Comparison of ENCODE assay signal across 10 mouse cellular contexts in the genomic region with DNA sequence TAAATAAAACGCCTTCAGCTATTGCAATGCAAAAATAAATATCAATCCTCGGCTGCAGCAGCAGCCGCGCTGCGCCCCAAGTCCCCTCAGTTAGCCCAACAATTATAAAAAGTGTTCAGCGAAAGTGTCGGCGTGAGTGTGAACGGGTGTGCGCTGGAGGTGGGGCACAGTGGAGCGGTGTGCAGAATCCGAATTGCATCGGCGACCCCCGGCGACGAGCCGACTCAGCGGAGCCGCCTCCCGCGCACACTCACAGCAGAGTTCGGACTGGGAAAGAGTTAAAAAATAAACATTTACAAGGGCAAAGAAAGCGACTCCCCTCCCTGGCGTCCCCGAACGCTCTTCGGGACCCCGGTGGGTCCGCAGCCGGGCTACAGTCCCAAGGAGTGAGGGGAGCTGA. TPM values are rescaled to one million over a fixed set of nuclear protein-coding genes. Genes with fewer than 3 reads are reported as not detected.
DNase-seq lines count a peak whose midpoint lies in the region; ATAC-seq lines count a peak whose summit lies in the region.
"Had no signal": no experiment of that assay in that cellular context is flagged by ENCODE, and none has a peak within 500 bp of the region (broad histone marks: within the 10 kb centered on the region; RNA-seq: fewer than 3 reads in every experiment).

No protein-coding gene starts in this region.

- intact Hi-C loops in left cerebral cortex, postnatal 36 days (cut with DNase I) = loop anchor here (2.0 to 5.0 kb wide), 2 partner anchors 47 to 84 kb away; no protein-coding TSS in a partner anchor
- intact Hi-C loops in left cerebral cortex, postnatal 14 days (cut with DNase I) = loop anchor here (1.0 to 5.0 kb wide), 3 partner anchors 28 to 84 kb away; no protein-coding TSS in a partner anchor

- peak overlapping the region; percentile 65 for H3K4me3 ChIP-seq in kidney, embryonic 16.5 days (ENCODE audit: low read length)
- peak overlapping the region; percentile 68 for H3K4me3 ChIP-seq in embryonic facial prominence, embryonic 10.5 days
- peak overlapping the region; percentile 68 for H3K4me3 ChIP-seq in hindbrain, embryonic 12.5 days
- peak overlapping the region; percentile 70 for H3K4me3 ChIP-seq in midbrain, embryonic 13.5 days (replicated peaks)

- WGBS in kidney, embryonic 16.5 days = under 1% methylated on average over 31 of the region's 31 CpGs
- WGBS in embryonic facial prominence, embryonic 10.5 days = under 1% methylated on average over 31 of the region's 31 CpGs
- WGBS in hindbrain, embryonic 12.5 days = under 1% methylated on average over 31 of the region's 31 CpGs
- under 1% methylated on average over 31 of the region's 31 CpGs for WGBS in midbrain, embryonic 13.5 days

- peak overlapping the region; percentile 84 for H3K4me2 ChIP-seq in kidney, embryonic 16.5 days (replicated peaks; ENCODE audit: low read depth, low read length)
- H3K4me2 ChIP-seq in hindbrain, embryonic 12.5 days (replicated peaks) = peak overlapping the region; percentile 99
- peak overlapping the region; percentile 97 for H3K4me2 ChIP-seq in midbrain, embryonic 13.5 days (replicated peaks)

- peak overlapping the region; percentile 72 for H3K9ac ChIP-seq in kidney, embryonic 16.5 days (replicated peaks; ENCODE audit: low read length)
- H3K9ac ChIP-seq in hindbrain, embryonic 12.5 days = peak overlapping the region; percentile 77
- peak overlapping the region; percentile 82 for H3K9ac ChIP-seq in midbrain, embryonic 13.5 days (replicated peaks)

- H3K36me3 ChIP-seq in kidney, embryonic 16.5 days (ENCODE audit: insufficient read depth, low read length) = no peaks in the 10 kb centered on the region
- H3K36me3 ChIP-seq in embryonic facial prominence, embryonic 10.5 days (replicated peaks) = no peaks in the 10 kb centered on the region
- H3K36me3 ChIP-seq in hindbrain, embryonic 12.5 days = no peaks in the 10 kb centered on the region
- H3K36me3 ChIP-seq in midbrain, embryonic 13.5 days = no peaks in the 10 kb centered on the region

- peaks cover 41% of the 10 kb centered on the region for H3K27me3 ChIP-seq in kidney, embryonic 16.5 days (ENCODE audit: insufficient read depth, low read length)
- peaks cover 90% of the 10 kb centered on the region for H3K27me3 ChIP-seq in embryonic facial prominence, embryonic 10.5 days (replicated peaks; ENCODE audit: low read depth, poor library complexity, severe bottlenecking)
- peaks cover 60% of the 10 kb centered on the region for H3K27me3 ChIP-seq in hindbrain, embryonic 12.5 days
- H3K27me3 ChIP-seq in midbrain, embryonic 13.5 days = peaks cover 57% of the 10 kb centered on the region

- peak overlapping the region; percentile 9; the same call in 1 of the 2 replicates for H3K27ac ChIP-seq in kidney, embryonic 16.5 days (ENCODE audit: low read length)
- H3K27ac ChIP-seq in embryonic facial prominence, embryonic 10.5 days (replicated peaks) = peak overlapping the region; percentile 73
- H3K27ac ChIP-seq in hindbrain, embryonic 12.5 days = 0 out of 2 replicates have a peak overlapping the region, but pooled peaks have one; percentile 66
- peak overlapping the region; percentile 56 for H3K27ac ChIP-seq in midbrain, embryonic 13.5 days

- H3K4me1 ChIP-seq in kidney, embryonic 16.5 days (ENCODE audit: insufficient read depth, low read length) = peaks cover 20% of the 10 kb centered on the region
- H3K4me1 ChIP-seq in embryonic facial prominence, embryonic 10.5 days = peaks cover 31% of the 10 kb centered on the region
- H3K4me1 ChIP-seq in hindbrain, embryonic 12.5 days = peaks cover 22% of the 10 kb centered on the region
- peaks cover 37% of the 10 kb centered on the region for H3K4me1 ChIP-seq in midbrain, embryonic 13.5 days (replicated peaks)

- ATAC-seq in kidney, embryonic 16.5 days (ENCODE audit: low FRiP score, low TSS enrichment) = peak; percentile 13; the same call in 1 of the 2 replicates
- 0 out of 2 replicates have a peak, but pooled peaks have one; percentile 17 for ATAC-seq in hindbrain, embryonic 12.5 days (ENCODE audit: low FRiP score)
- ATAC-seq in midbrain, embryonic 13.5 days = no peak
- no peak for ATAC-seq in granulocyte monocyte progenitor cell, adult 5-6 weeks (replicated peaks; ENCODE audit: poor library complexity, severe bottlenecking)

- DNase-seq in kidney, adult 8-10 months = no peak
- DNase-seq in embryonic facial prominence, embryonic 10.5 days (ENCODE audit: low spot score) = no peak
- DNase-seq in left cerebral cortex, postnatal 36 days (ENCODE audit: low spot score in 2 of 2) = no peak
- DNase-seq in left cerebral cortex, postnatal 14 days (ENCODE audit: low spot score in 2 of 2) = no peak

- H3K9me3 ChIP-seq in kidney, embryonic 16.5 days (ENCODE audit: low read length) = no peaks in the 10 kb centered on the region
- no peaks in the 10 kb centered on the region for H3K9me3 ChIP-seq in embryonic facial prominence, embryonic 10.5 days
- H3K9me3 ChIP-seq in hindbrain, embryonic 12.5 days (replicated peaks) = no peaks in the 10 kb centered on the region
- H3K9me3 ChIP-seq in midbrain, embryonic 13.5 days = no peaks in the 10 kb centered on the region

RNA-seq across cellular contexts. Expression of a gene that starts 1.1 kb away (rescaled TPM):
- 9.5 and 10.0 TPM in 2 replicates for polyA plus RNA-seq in kidney, embryonic 16.5 days (2015; fragmentation: Nextera tagmentation; extraction: Ambion mirVana)
- 1.9 and 2.4 TPM in 2 replicates for polyA plus RNA-seq in embryonic facial prominence, embryonic 10.5 days (2016; fragmentation: Nextera tagmentation; extraction: Ambion mirVana)
- polyA plus RNA-seq in hindbrain, embryonic 12.5 days (2016; fragmentation: Nextera tagmentation; extraction: Ambion mirVana) = 7.0 and 7.9 TPM in 2 replicates
- polyA plus RNA-seq in midbrain, embryonic 13.5 days (2015; fragmentation: Nextera tagmentation; extraction: Ambion mirVana) = 3.0 and 5.0 TPM in 2 replicates
- total RNA-seq in granulocyte monocyte progenitor cell, adult 5-6 weeks (2014; fragmentation: Nextera tagmentation) = not detected in 2 replicates
- total RNA-seq in granulocyte monocyte progenitor cell, adult 5-6 weeks (2017) = not detected in 2 replicates
- total RNA-seq in left cerebral cortex, postnatal 36 days (2021) = 10 to 100 TPM; 45.1 to 54.3 TPM
- total RNA-seq in left cerebral cortex, postnatal 14 days (2021) = 10 to 100 TPM; 62.3 to 73.1 TPM

RNA-seq across cellular contexts. Expression of a gene that starts 40.3 kb away (rescaled TPM):
- not detected in 2 replicates for polyA plus RNA-seq in kidney, embryonic 16.5 days (2015; fragmentation: Nextera tagmentation; extraction: Ambion mirVana)
- not detected in 2 replicates for polyA plus RNA-seq in embryonic facial prominence, embryonic 10.5 days (2016; fragmentation: Nextera tagmentation; extraction: Ambion mirVana)
- polyA plus RNA-seq in hindbrain, embryonic 12.5 days (2016; fragmentation: Nextera tagmentation; extraction: Ambion mirVana) = not detected in 2 replicates
- polyA plus RNA-seq in midbrain, embryonic 13.5 days (2015; fragmentation: Nextera tagmentation; extraction: Ambion mirVana) = not detected in 2 replicates
- not detected in 2 replicates for total RNA-seq in granulocyte monocyte progenitor cell, adult 5-6 weeks (2014; fragmentation: Nextera tagmentation)
- total RNA-seq in granulocyte monocyte progenitor cell, adult 5-6 weeks (2017) = not detected in 2 replicates
- 1 to 10 TPM in 1 of 2 experiments, not detected in 1; 1.2 TPM for total RNA-seq in left cerebral cortex, postnatal 36 days (2021)
- total RNA-seq in left cerebral cortex, postnatal 14 days (2021) = not detected
- polyA plus RNA-seq: gonadal fat pad, adult 2 months; Patski had no signal

RNA-seq across cellular contexts. Expression of a gene that starts 54.7 kb away (rescaled TPM):
- polyA plus RNA-seq in kidney, embryonic 16.5 days (2015; fragmentation: Nextera tagmentation; extraction: Ambion mirVana) = 67.3 and 67.5 TPM in 2 replicates
- 55.5 and 57.0 TPM in 2 replicates for polyA plus RNA-seq in embryonic facial prominence, embryonic 10.5 days (2016; fragmentation: Nextera tagmentation; extraction: Ambion mirVana)
- 54.5 and 59.0 TPM in 2 replicates for polyA plus RNA-seq in hindbrain, embryonic 12.5 days (2016; fragmentation: Nextera tagmentation; extraction: Ambion mirVana)
- polyA plus RNA-seq in midbrain, embryonic 13.5 days (2015; fragmentation: Nextera tagmentation; extraction: Ambion mirVana) = 53.5 and 59.6 TPM in 2 replicates
- 52.5 and 87.5 TPM in 2 replicates for total RNA-seq in granulocyte monocyte progenitor cell, adult 5-6 weeks (2014; fragmentation: Nextera tagmentation)
- 34.0 and 38.0 TPM in 2 replicates for total RNA-seq in granulocyte monocyte progenitor cell, adult 5-6 weeks (2017)
- total RNA-seq in left cerebral cortex, postnatal 36 days (2021) = 10 to 100 TPM; 22.2 to 25.3 TPM
- total RNA-seq in left cerebral cortex, postnatal 14 days (2021) = 10 to 100 TPM; 23.7 to 25.1 TPM

Comparison
In these comparisons a context has a peak if more than half of its experiments do, and no peak if none do; other contexts are left out.
1. ATAC-seq: peak in kidney, embryonic 16.5 days (single experiment) and hindbrain, embryonic 12.5 days (single experiment); none in midbrain, embryonic 13.5 days (single experiment) and granulocyte monocyte progenitor cell, adult 5-6 weeks (single experiment).
2. H3K27ac ChIP-seq: peak in every context shown above with its lines; median percentile 73 in embryonic facial prominence, embryonic 10.5 days; 66 in hindbrain, embryonic 12.5 days; 56 in midbrain, embryonic 13.5 days; 9 in kidney, embryonic 16.5 days.
3. Peak in every context shown above with its lines, with median percentiles within 50 percentile points of each other: H3K4me2 ChIP-seq, H3K4me3 ChIP-seq and H3K9ac ChIP-seq.